Mouse (Mus musculus): ENCODE measurements around the gene Aven. TPM values are rescaled to one million over a fixed set of nuclear protein-coding genes. Genes with fewer than 3 reads are reported as not detected.
A peak's percentile ranks its signal among the peaks of the same experiment; 100 is the strongest.

Aven gene
- total and polyA plus RNA-seq, 2 experiments from 2014 or later, result 3.3 to 10.9 TPM

- H3K9me3 ChIP-seq (ENCODE audit: low read length), result no peaks in the 10 kb centered on the region
- no peak overlapping the region for H3K4me2 ChIP-seq (ENCODE audit: low read depth, low read length)
- WGBS, result 81% methylated on average over 6 of the region's 6 CpGs
- no peaks in the 10 kb centered on the region for H3K27me3 ChIP-seq (ENCODE audit: insufficient read depth, low read length)
- no peaks in the 10 kb centered on the region for H3K4me1 ChIP-seq (ENCODE audit: insufficient read depth, low read length)
- no peaks in the 10 kb centered on the region for H3K36me3 ChIP-seq (ENCODE audit: insufficient read depth, low read length)
- TF ChIP-seq CTCF (IDR thresholded peaks at IDR 0.05; ENCODE audit: low read depth), result no peak
- no peak for DNase-seq (ENCODE audit: low spot score)
- no peak overlapping the region for H3K9ac ChIP-seq (replicated peaks; ENCODE audit: low read length)
- ATAC-seq, result no peak
- H3K27ac ChIP-seq, result no peak overlapping the region
- no peak overlapping the region for H3K4me3 ChIP-seq (ENCODE audit: low read length)
Measured at GRCm38 (mm10) chr2:112503978-112504377, 11.2 kb downstream of the Aven start.

DNA sequence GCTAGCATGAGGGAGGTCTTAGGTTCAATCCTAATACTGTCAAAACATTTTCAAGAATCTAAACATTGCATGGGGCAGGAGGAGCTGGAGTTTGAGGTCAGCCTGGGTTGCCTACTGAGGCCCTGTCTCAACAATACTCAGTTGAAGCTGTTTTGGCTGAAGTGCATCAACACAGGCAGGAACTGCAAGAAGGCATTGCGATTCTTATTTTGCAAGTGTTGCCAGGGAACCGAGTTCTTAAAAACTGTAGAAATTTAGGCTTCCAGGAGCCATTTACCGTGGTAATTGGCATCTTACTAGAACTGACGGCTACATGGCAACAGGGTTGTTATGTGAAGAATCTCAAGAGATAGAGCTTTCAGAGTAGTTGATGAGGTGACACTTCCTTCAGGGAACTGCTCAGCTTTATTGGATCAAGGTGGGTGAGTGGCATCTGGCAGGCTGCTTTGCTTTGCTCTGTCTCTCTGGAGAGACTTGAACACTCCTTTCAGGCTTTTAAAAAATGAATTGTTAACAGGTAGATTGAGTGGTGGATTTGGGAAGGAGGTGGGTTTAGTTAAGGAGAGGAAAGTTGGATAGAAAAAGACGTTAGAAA, 14.2 kb downstream of the Aven start:
- TF ChIP-seq CTCF (IDR thresholded peaks at IDR 0.05; ENCODE audit: low read depth), result no peak
- Histone ChIP-seq H3K27ac (no peak overlapping the region), H3K4me2 (ENCODE audit: low read depth, low read length) (no peak overlapping the region), H3K27me3 (ENCODE audit: insufficient read depth, low read length) (no peaks in the 10 kb centered on the region), H3K4me3 (ENCODE audit: low read length) (no peak overlapping the region), H3K4me1 (ENCODE audit: insufficient read depth, low read length) (no peaks in the 10 kb centered on the region), H3K9me3 (ENCODE audit: low read length) (no peaks in the 10 kb centered on the region), H3K9ac (replicated peaks; ENCODE audit: low read length) (no peak overlapping the region), H3K36me3 (ENCODE audit: insufficient read depth, low read length) (no peaks in the 10 kb centered on the region)
- 57% methylated on average over 5 of the region's 5 CpGs for WGBS
- ATAC-seq, result no peak
- DNase-seq (ENCODE audit: low spot score), result no peak

- ATAC-seq (no peak), DNase-seq (ENCODE audit: low spot score) (no peak)
- no peak overlapping the region for H3K4me2 ChIP-seq (ENCODE audit: low read depth, low read length)
- H3K4me3 ChIP-seq (ENCODE audit: low read length), result no peak overlapping the region
- no peaks in the 10 kb centered on the region for H3K4me1 ChIP-seq (ENCODE audit: insufficient read depth, low read length)
- no peaks in the 10 kb centered on the region for H3K27me3 ChIP-seq (ENCODE audit: insufficient read depth, low read length)
- no peak for TF ChIP-seq CTCF (IDR thresholded peaks at IDR 0.05; ENCODE audit: low read depth)
- no peak overlapping the region for H3K9ac ChIP-seq (replicated peaks; ENCODE audit: low read length)
- no peaks in the 10 kb centered on the region for H3K36me3 ChIP-seq (ENCODE audit: insufficient read depth, low read length)
- 94% methylated on average over 1 of the region's 1 CpGs for WGBS
- no peak overlapping the region for H3K27ac ChIP-seq
- no peaks in the 10 kb centered on the region for H3K9me3 ChIP-seq (ENCODE audit: low read length)
Measured at GRCm38 (mm10) chr2:112507444-112507843, 14.7 kb downstream of the Aven start.

GRCm38 (mm10) chr2:112510140-112510539, 17.4 kb downstream of the Aven start:
- WGBS, result 94% methylated on average over 4 of the region's 4 CpGs
- no peak overlapping the region for H3K9ac ChIP-seq (replicated peaks; ENCODE audit: low read length)
- no peak overlapping the region for H3K4me3 ChIP-seq (ENCODE audit: low read length)
- no peak overlapping the region for H3K27ac ChIP-seq
- H3K4me2 ChIP-seq (ENCODE audit: low read depth, low read length), result no peak overlapping the region
- no peak for DNase-seq (ENCODE audit: low spot score)
- no peaks in the 10 kb centered on the region for H3K4me1 ChIP-seq (ENCODE audit: insufficient read depth, low read length)
- ATAC-seq, result no peak
- TF ChIP-seq CTCF (IDR thresholded peaks at IDR 0.05; ENCODE audit: low read depth), result no peak
- no peaks in the 10 kb centered on the region for H3K9me3 ChIP-seq (ENCODE audit: low read length)
- H3K36me3 ChIP-seq (ENCODE audit: insufficient read depth, low read length), result no peaks in the 10 kb centered on the region
- H3K27me3 ChIP-seq (ENCODE audit: insufficient read depth, low read length), result no peaks in the 10 kb centered on the region

DNA sequence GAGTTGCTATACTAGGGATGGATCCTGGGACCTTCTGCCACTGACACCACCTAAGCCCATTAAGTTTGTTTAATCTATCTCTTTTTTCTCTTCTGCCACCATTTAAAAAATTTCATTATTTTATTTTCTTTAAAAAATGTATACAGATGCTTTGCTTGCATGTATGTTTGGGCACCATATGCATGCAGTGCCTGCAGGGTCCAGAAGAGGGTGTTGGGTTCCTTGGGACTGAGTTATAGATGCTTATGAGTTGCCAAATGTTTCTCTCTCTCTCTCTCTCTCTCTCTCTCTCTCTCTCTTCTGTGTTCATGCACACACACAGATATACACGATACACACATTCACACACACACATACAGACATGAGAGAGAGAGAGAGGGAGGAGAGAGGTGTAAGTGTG, 20.3 kb downstream of the Aven start:
- no peak overlapping the region for H3K27ac ChIP-seq
- WGBS, result 93% methylated on average over 1 of the region's 1 CpGs
- DNase-seq (ENCODE audit: low spot score) (no peak), ATAC-seq (no peak)
- no peaks in the 10 kb centered on the region for H3K36me3 ChIP-seq (ENCODE audit: insufficient read depth, low read length)
- H3K4me3 ChIP-seq (ENCODE audit: low read length), result no peak overlapping the region
- H3K4me2 ChIP-seq (ENCODE audit: low read depth, low read length), result no peak overlapping the region
- no peaks in the 10 kb centered on the region for H3K9me3 ChIP-seq (ENCODE audit: low read length)
- no peak overlapping the region for H3K9ac ChIP-seq (replicated peaks; ENCODE audit: low read length)
- peak; percentile 31; the same call in 1 of the 2 replicates for TF ChIP-seq CTCF (IDR thresholded peaks at IDR 0.05; ENCODE audit: low read depth)
- H3K4me1 ChIP-seq (ENCODE audit: insufficient read depth, low read length), result no peaks in the 10 kb centered on the region
- H3K27me3 ChIP-seq (ENCODE audit: insufficient read depth, low read length), result no peaks in the 10 kb centered on the region

GRCm38 (mm10) chr2:112516728-112517127, 24.0 kb downstream of the Aven start:
- no peak for TF ChIP-seq CTCF (IDR thresholded peaks at IDR 0.05; ENCODE audit: low read depth)
- no peak for DNase-seq (ENCODE audit: low spot score)
- no peaks in the 10 kb centered on the region for H3K36me3 ChIP-seq (ENCODE audit: insufficient read depth, low read length)

GRCm38 (mm10) chr2:112517218-112517617, 24.5 kb downstream of the Aven start:
- no peak for DNase-seq (ENCODE audit: low spot score)
- Histone ChIP-seq H3K27me3 (ENCODE audit: insufficient read depth, low read length) (no peaks in the 10 kb centered on the region), H3K4me2 (ENCODE audit: low read depth, low read length) (no peak overlapping the region), H3K36me3 (ENCODE audit: insufficient read depth, low read length) (no peaks in the 10 kb centered on the region), H3K27ac (no peak overlapping the region), H3K4me1 (ENCODE audit: insufficient read depth, low read length) (no peaks in the 10 kb centered on the region), H3K9me3 (ENCODE audit: low read length) (no peaks in the 10 kb centered on the region), H3K9ac (replicated peaks; ENCODE audit: low read length) (no peak overlapping the region), H3K4me3 (ENCODE audit: low read length) (no peak overlapping the region)
- no peak for ATAC-seq
- TF ChIP-seq CTCF (IDR thresholded peaks at IDR 0.05; ENCODE audit: low read depth), result no peak
- WGBS, result 96% methylated on average over 3 of the region's 3 CpGs

More at GRCm38 (mm10) chr2:112516728-112517127, 24.0 kb downstream of the Aven start:
- H3K27ac ChIP-seq, result no peak overlapping the region
- no peak overlapping the region for H3K4me2 ChIP-seq (ENCODE audit: low read depth, low read length)
- H3K27me3 ChIP-seq (ENCODE audit: insufficient read depth, low read length), result no peaks in the 10 kb centered on the region
- no peaks in the 10 kb centered on the region for H3K9me3 ChIP-seq (ENCODE audit: low read length)
- WGBS, result 92% methylated on average over 3 of the region's 3 CpGs
- no peak overlapping the region for H3K4me3 ChIP-seq (ENCODE audit: low read length)
- H3K4me1 ChIP-seq (ENCODE audit: insufficient read depth, low read length), result no peaks in the 10 kb centered on the region
- ATAC-seq, result no peak
- H3K9ac ChIP-seq (replicated peaks; ENCODE audit: low read length), result no peak overlapping the region

Measured in hindbrain, postnatal 0 days (tissue).